Mouse (Mus musculus) testis, postnatal 14 days (tissue): ENCODE data around the gene Pnrc1.
"Not testable (repeated sequence)": the region's sequence is repeated elsewhere in the genome, so short reads cannot be mapped to it uniquely, and the experiment has no call there.

Experiments used
- DNase-seq: peaks from one replicate; pipeline ENCODE4 v3.0.0; 2021; ENCODE audit warnings: low spot score

Gene Pnrc1

DNA sequence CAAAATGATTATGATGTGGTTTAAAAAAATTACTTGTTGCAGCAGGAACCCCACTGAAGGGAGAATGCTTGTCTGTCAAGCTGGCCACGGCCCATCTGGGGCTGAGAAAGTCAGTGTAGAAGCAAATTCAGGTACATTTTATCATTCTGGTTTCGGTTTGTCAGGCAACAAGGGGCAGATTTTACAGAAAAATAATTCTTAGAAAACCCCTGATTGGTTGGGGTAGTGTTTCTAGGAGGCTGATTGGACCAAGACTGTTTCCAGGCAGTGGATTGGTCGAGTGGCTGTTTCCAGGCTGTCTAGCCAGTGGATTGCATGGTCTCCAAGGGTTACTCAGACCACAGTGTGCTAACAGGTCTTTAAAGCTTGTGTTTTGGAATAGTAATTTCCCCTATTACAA, at the start of gene Pnrc1:
Gene Pnrc1, minus strand, starts transcription at position 162 of the 400 bp plus-strand sequence.
- peak; percentile 64 for DNase-seq

GRCm38 (mm10) chr4:33337999-33338398, 48.0 kb upstream of the Pnrc1 start:
- DNase-seq: no peak

GRCm38 (mm10) chr4:33332956-33333455, 43.0 kb upstream of the Pnrc1 start:
- DNase-seq: no peak

- DNase-seq: no peak
Observed at GRCm38 (mm10) chr4:33331147-33331546, 41.2 kb upstream of the Pnrc1 start.

GRCm38 (mm10) chr4:33315840-33316239, 25.9 kb upstream of the Pnrc1 start:
- no peak for DNase-seq

- DNase-seq: not testable (repeated sequence)
Observed at GRCm38 (mm10) chr4:33314150-33314549, 24.2 kb upstream of the Pnrc1 start.

DNA sequence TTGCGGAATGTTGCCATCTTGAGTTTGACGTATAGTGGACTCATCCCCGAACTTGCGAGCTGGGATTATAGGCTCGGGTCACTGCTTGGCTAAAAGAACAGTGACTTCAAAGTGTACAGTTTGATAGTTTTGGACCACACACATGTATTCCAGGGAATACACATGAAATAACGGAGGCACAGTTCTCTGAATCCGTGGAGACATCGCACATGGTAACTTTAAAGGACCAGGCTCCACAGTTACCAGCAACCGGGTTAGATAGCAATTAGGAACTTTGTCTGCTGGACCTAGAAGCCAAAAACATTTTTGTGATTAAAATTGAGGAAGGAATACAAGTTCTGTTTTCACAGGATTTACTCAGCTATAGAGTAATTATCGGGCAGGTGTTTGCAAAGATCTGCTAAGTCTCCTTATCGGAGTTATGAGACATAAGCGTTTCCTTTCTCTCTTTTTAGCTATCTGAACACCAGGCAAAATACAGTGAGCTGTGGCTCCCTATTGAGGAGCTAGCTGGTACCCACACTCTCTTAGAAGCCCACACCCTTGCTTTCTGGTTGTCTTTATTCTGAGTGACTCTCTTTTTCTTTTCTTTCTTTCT, 21.0 kb upstream of the Pnrc1 start:
- DNase-seq: no peak

GRCm38 (mm10) chr4:33309764-33310757, 20.1 kb upstream of the Pnrc1 start, which contains the start of gene Rngtt:
Rngtt (plus strand) TSS chr4:33310311.
- peak; percentile 97 for DNase-seq

DNA sequence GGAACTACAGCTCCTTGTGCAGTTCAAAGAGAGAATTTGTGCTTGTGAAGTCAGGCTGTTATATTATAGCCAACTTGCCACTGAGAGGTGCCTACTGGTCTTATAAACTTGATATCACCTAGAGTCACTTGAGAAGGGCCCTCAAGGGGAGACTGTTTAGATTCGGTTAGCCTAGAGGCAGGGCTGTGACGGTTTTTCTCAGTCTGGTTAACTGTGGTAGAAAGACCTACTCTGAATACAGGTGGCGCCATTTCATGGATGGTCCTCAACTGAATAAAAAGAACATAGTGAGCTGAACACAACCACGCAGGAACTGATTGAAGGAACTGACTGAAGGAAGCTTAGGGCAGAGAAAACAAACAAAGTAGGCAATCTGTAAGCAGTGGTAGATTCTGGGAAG, 17.2 kb upstream of the Pnrc1 start:
- no peak for DNase-seq

- no peak for DNase-seq
Observed at GRCm38 (mm10) chr4:33303057-33303456, 13.1 kb upstream of the Pnrc1 start.

DNA sequence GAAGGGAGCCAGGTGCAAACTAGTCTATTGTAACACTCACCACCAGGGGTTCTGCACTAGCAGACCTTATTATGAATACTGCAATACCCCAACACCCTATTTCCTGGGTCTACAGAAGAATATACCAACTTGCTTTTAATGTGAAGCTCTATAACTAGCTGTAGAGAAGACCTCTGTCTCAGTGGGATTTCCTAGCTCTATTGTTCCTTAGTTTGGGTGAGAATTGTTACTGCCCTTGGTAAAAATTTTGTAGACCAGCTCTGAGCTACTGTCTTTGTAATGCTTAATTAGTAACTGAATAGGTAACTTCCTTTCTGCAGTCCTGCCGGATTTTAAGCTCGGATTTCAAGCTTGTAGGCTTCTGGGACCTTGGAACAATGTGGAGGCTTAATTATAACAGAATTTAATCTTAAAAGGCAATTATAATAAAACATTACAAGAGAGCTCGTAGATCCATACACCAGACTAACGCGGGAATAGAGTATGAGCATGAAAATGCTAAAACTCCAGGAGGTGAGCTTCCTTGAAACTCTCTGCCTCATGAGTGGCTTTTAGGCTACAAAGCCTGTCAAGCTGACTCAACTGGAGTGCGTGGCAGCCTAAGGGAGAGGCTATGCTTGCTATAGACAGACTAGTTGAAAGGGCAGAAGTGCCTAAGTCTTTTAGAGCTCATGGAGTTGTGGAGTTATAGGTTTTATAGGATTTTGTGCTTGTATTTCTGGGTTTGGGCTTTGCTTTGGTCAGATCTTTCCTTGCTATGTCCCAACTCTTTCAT, 11.1 kb upstream of the Pnrc1 start:
- not testable (repeated sequence) for DNase-seq

DNA sequence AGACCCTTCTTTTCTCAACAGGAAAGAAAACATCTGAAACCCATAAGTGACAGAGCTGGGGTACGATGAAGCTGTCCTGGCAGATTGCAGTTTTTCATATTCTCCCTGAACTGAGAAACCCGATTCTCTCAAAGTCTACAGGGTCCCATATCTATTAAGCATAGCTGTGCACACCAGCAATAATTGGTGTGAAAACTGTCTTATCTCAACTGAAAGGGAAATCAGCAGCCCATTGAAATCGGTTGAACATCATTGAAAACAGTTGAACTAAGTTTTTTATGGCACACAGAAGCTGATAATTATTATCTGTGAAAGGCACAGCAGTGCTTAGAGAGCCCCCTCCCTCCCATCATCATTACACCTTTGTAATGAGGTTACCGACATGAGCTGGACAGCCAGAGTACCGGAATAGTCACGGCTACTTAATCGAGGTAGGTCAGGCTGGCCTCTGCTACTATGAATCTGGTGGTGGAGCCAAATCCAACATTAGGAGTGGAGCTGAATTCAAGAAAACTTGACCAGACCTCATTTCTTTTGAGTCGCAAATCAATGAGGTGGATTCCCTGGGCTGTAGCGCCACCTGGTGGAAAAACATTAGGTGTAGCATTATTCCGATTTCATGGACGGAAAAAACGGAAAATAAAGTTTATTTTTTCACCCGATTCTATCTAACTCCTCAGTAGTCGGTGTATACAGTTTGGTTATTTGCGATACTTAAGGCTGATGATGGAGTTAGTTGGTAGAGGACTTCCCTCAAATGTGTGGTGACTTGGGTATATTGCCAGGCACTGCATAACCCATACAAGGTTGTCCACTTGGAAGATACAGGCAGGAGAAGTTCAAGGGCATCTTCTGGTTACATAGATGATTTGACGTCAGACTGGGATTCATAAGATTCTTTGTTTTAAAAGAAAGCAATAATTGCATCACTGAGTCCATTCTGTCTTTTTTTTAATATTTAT, 2.7 kb upstream of the Pnrc1 start:
- DNase-seq: peak; percentile 54

- DNase-seq: no peak
Observed at GRCm38 (mm10) chr4:33290878-33291277, 915 bp upstream of the Pnrc1 start.

DNA sequence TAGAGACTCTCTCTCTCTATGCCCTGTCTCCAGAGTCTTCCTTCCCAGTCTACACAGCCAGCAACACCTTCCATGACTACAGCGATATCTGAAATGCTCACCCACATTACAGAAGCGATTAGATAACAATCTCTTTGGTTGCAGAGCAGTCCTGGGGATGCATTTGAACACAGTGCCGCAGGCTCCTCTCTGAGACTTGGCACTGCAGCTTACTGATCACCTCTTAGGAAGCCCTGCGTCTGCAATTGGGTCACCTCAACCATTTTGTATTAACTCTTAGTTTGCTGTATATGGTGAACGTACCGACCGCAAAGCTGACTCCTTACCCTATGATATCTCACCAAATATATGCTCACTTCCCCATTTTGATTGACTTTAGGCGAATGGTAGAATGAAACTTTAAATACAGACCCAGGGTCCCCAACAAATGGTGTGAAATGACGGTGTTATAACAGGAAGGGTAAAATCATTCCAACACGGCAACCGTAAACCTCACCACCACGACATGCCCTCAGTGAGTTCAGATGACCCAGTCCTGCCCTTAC, 785 bp downstream of the Pnrc1 start:
- DNase-seq: no peak

GRCm38 (mm10) chr4:33285448-33285847, 4.5 kb downstream of the Pnrc1 start:
- DNase-seq: no peak

DNA sequence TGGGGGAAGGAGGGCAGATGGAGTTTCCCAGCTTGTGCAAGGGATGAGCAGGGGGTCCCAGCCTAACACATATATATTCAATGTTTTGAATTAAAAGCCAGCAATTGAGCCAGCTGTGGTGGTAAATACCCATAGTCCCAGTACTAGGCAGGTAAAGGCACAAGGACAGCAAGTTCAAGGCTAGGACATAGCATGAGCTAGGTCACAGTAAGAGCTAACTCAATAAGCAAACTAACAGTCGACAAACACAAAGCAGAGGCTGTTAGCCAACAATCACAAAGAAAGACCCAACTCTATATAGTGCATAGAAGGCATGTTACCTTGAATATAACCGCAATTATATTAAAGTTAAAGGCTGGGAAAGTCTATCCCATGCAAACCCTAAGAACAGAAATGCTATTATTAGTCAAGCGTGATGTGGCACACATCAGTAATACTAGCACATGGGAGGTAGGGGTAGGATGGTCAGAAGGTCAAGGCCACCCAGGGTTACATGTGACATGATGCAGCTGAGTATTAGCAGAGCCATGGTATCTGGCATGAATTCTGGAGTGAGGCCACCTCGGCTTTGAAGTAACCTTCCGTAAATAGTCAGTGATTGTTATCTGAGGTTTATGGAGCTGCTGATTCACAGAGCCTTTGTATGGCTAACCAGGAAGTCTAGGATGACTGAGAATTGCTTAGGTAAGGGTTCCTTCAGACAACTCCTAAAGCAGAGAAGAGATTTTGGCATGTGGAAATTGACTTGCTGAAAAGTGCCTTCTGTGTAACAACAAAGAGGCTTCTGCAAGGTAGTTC, 5.7 kb downstream of the Pnrc1 start:
- DNase-seq: no peak

DNA sequence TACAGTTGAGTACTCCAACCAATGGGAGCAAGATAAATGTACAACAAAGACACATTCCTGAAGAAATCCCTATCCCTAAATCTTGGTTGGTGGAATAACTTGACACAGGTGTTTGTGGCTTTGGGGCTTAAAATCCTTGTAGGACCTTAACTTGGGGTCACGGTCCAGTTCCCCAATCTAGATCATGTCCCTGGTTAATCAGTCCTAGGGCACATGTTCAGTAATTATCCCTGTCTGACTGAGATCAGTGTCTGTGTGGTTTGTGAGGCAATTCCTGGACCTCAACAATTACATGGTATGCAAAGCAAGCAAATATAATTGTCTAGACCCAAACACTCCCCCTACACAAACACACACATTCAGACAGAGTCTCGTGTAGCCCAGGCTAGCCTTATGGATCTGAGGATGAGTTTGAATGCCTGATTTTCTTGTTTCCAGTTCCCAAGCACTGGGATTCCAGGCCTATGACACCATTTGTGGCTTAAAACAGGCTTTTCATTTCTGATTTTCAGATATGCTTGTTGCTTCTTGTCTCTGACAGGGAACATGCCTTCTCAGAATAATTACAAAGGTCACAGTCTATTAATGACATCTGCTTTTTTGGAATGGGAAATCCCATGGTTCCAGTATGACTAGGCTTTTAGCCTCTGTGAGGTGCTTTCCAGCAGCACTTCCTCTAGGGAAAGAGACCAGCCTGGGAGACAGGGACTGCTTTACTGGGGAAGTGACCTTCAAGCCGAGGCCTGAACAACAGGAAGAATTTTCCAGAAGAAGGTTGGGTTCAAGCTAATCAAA, 7.9 kb downstream of the Pnrc1 start:
- no peak for DNase-seq

DNA sequence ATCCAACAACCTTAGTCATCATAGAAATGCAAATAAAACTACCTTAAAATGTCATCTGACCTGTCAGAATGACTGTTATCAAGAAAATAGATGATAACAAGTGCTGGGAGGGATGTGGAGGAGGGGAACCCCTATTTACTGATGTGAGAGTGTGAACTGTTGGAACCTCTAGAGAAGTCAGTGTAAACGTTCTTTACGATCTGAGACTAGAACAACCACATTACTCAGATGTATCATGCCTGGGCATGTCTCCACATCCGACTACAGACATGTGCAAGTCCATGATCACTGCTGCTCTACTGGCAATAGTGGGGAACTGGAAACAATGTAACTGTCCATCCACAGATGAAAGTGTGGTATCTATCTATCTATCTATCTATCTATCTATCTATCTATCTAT, 16.5 kb downstream of the Pnrc1 start:
- no peak for DNase-seq
